10 mouse cellular contexts compared by ENCODE assay signal in the genomic region with DNA sequence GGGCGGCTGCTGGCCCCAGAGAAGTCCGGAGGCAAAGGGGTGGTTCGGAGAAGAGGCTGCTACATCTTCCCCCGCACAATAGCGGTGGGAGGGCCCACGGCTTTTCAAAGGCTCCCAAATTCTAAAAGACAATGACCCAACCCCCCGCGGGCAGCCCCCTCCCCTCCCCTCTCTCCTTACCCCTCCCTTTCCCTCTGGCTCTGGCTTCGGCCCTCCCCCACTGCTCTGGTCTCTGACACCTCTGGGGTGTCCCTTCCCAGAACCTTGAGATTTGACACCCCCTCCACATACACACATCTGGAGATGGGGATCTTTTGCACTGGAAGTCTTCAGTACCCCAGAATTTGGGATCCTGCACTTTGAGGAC. TPM values are rescaled to one million over a fixed set of nuclear protein-coding genes. Genes with fewer than 3 reads are reported as not detected.
DNase-seq lines count a peak whose midpoint lies in the region; ATAC-seq and TF ChIP-seq lines count a peak whose summit lies in the region.
"Had no signal": no experiment of that assay in that cellular context is flagged by ENCODE, and none has a peak within 500 bp of the region (broad histone marks: within the 10 kb centered on the region; RNA-seq: fewer than 3 reads in every experiment).

A gene (minus strand): TSS at position 63 of the 367 bp plus-strand sequence.

- peak within 1 kb of the TSS; percentile 63 for H3K4me2 ChIP-seq in hindbrain, embryonic 14.5 days (replicated peaks)

- intact Hi-C loops in heart, postnatal 25 days (cut with DNase I), result no loop called here

- peak within 1 kb of the TSS; percentile 42; the same call in 1 of the 2 replicates for H3K9ac ChIP-seq in hindbrain, embryonic 14.5 days

- no peak for TF ChIP-seq POLR2A in bone marrow, adult 2 months (IDR thresholded peaks at IDR 0.05; ENCODE audit: borderline replicate concordance, control insufficient read depth, low read depth, low read length)

- no peaks in the 10 kb centered on the region for H3K27me3 ChIP-seq in heart, embryonic 10.5 days (ENCODE audit: insufficient read depth, poor library complexity, severe bottlenecking)
- peaks cover 19% of the 10 kb centered on the region for H3K27me3 ChIP-seq in hindbrain, embryonic 14.5 days (ENCODE audit: control insufficient read depth, insufficient read depth, low read length)
- no peaks in the 10 kb centered on the region for H3K27me3 ChIP-seq in midbrain, embryonic 10.5 days (ENCODE audit: low read depth, poor library complexity, severe bottlenecking)

- H3K9me3 ChIP-seq in heart, embryonic 10.5 days, result no peaks in the 10 kb centered on the region
- no peaks in the 10 kb centered on the region for H3K9me3 ChIP-seq in hindbrain, embryonic 14.5 days (ENCODE audit: control insufficient read depth, low read length)
- H3K9me3 ChIP-seq in midbrain, embryonic 10.5 days (replicated peaks), result no peaks in the 10 kb centered on the region

- TF ChIP-seq CTCF in bone marrow, adult 2 months (IDR thresholded peaks at IDR 0.05; ENCODE audit: control insufficient read depth, insufficient read depth, low read length), result no peak

- ATAC-seq in hindbrain, embryonic 14.5 days (ENCODE audit: low FRiP score), result no peak
- ATAC-seq: lung, postnatal 0 days had no signal

- H3K4me3 ChIP-seq in heart, embryonic 10.5 days, result peak within 1 kb of the TSS; percentile 63
- no peak within 1 kb of the TSS for H3K4me3 ChIP-seq in bone marrow, adult 2 months (replicated peaks; ENCODE audit: control insufficient read depth, low read depth, low read length)
- peak within 1 kb of the TSS; percentile 30 for H3K4me3 ChIP-seq in hindbrain, embryonic 14.5 days (replicated peaks; ENCODE audit: low read length)
- H3K4me3 ChIP-seq in midbrain, embryonic 10.5 days, result peak within 1 kb of the TSS; percentile 83

- WGBS in heart, embryonic 10.5 days, result under 1% methylated on average over 9 of the region's 9 CpGs
- WGBS in bone marrow, adult 2 months, result 5% methylated on average over 9 of the region's 9 CpGs
- 0% methylated on average over 9 of the region's 9 CpGs for WGBS in hindbrain, embryonic 14.5 days
- WGBS in midbrain, embryonic 10.5 days, result 0% methylated on average over 9 of the region's 9 CpGs

- H3K27ac ChIP-seq in heart, embryonic 10.5 days, result peak within 1 kb of the TSS; percentile 82
- H3K27ac ChIP-seq in bone marrow, adult 2 months (ENCODE audit: control insufficient read depth, insufficient read depth, low read depth, low read length, poor library complexity), result no peak within 1 kb of the TSS; the same call in 1 of the 2 replicates
- H3K27ac ChIP-seq in hindbrain, embryonic 14.5 days, result peak within 1 kb of the TSS; percentile 18
- H3K27ac ChIP-seq in midbrain, embryonic 10.5 days (replicated peaks), result peak within 1 kb of the TSS; percentile 92

- peaks cover 53% of the 10 kb centered on the region for H3K4me1 ChIP-seq in heart, embryonic 10.5 days
- no peaks in the 10 kb centered on the region; the same call in 1 of the 2 replicates for H3K4me1 ChIP-seq in bone marrow, adult 2 months (ENCODE audit: control insufficient read depth, insufficient read depth, low read length)
- peaks cover 23% of the 10 kb centered on the region for H3K4me1 ChIP-seq in hindbrain, embryonic 14.5 days (replicated peaks; ENCODE audit: control insufficient read depth, insufficient read depth, low read length)
- peaks cover 71% of the 10 kb centered on the region for H3K4me1 ChIP-seq in midbrain, embryonic 10.5 days

- no peak for DNase-seq in heart, embryonic 10.5 days (ENCODE audit: low spot score)
- no peak for DNase-seq in heart, postnatal 25 days (ENCODE audit: low spot score)
- no peak for DNase-seq in hindbrain, embryonic 14.5 days (ENCODE audit: low spot score)
- DNase-seq in midbrain, embryonic 10.5 days (ENCODE audit: low spot score), result peak; percentile 90
- DNase-seq in spleen, postnatal 36 days (ENCODE audit: low spot score in 2 of 2), result no peak
- DNase-seq in urinary bladder, adult 2 months (ENCODE audit: low spot score), result no peak
- DNase-seq in cerebellum, adult 9-10 months, result no peak
- DNase-seq: gastrocnemius, postnatal 36 days had no signal

- no peaks in the 10 kb centered on the region for H3K36me3 ChIP-seq in heart, embryonic 10.5 days
- no peaks in the 10 kb centered on the region for H3K36me3 ChIP-seq in hindbrain, embryonic 14.5 days (replicated peaks; ENCODE audit: control insufficient read depth, insufficient read depth)
- peaks cover 21% of the 10 kb centered on the region; the same call in 1 of the 2 replicates for H3K36me3 ChIP-seq in midbrain, embryonic 10.5 days

RNA-seq across cellular contexts. Expression of the gene that starts here (rescaled TPM):
- polyA plus RNA-seq in heart, embryonic 10.5 days (2016; fragmentation: Nextera tagmentation; extraction: Ambion mirVana), result 4.4 and 12.4 TPM in 2 replicates
- not detected for total RNA-seq in heart, postnatal 25 days (2021)
- polyA plus RNA-seq in bone marrow, adult 2 months (2011; ENCODE audit: insufficient read depth, insufficient read length, low replicate concordance, missing spikeins), result 3.6 and 29.6 TPM in 2 replicates
- 0.13 and 0.27 TPM in 2 replicates for polyA plus RNA-seq in hindbrain, embryonic 14.5 days (2014; fragmentation: Nextera tagmentation; extraction: Ambion mirVana)
- 16.9 and 29.2 TPM in 2 replicates for polyA plus RNA-seq in midbrain, embryonic 10.5 days (2016; fragmentation: Nextera tagmentation; extraction: Ambion mirVana)
- polyA plus RNA-seq in urinary bladder, adult 2 months (2012; rRNA removed), result not detected in 2 replicates
- polyA plus RNA-seq: lung, postnatal 0 days had no signal
